12 mouse cellular contexts compared by ENCODE assay signal in the genomic region with DNA sequence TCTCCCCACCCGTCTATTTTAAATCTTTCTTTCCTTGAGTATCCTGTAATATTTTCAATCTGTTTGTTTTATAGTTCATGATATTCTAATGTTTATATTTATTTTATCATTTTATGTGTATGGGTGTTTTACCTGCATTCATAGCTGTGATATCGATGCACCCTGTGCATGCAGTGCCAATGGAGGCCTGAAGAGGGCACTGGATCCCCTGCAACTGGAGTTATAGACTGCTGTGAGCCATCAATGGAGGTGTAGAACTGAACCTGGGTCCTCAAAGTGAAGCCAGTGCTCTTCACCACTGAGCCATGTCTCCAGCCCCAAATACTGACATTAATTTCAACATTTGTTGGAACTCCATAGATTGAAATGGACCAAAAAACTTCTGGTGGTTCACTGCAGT. TPM values are rescaled to one million over a fixed set of nuclear protein-coding genes. Genes with fewer than 3 reads are reported as not detected.
A peak's percentile ranks its signal among the peaks of the same experiment; 100 is the strongest.
DNase-seq lines count a peak whose midpoint lies in the region; ATAC-seq and TF ChIP-seq lines count a peak whose summit lies in the region.
"Had no signal": no experiment of that assay in that cellular context is flagged by ENCODE, and none has a peak within 500 bp of the region (broad histone marks: within the 10 kb centered on the region; RNA-seq: fewer than 3 reads in every experiment).

No protein-coding gene starts in this region.

- no peak for ATAC-seq in liver, embryonic 14.5 days (ENCODE audit: insufficient read depth)
- no peak for ATAC-seq in neural tube, embryonic 15.5 days (ENCODE audit: low FRiP score)
- ATAC-seq: forebrain, embryonic 15.5 days; hindbrain, embryonic 16.5 days; midbrain, embryonic 15.5 days had no signal

- no peak for DNase-seq in left cerebral cortex, adult 2 months (ENCODE audit: extremely low spot score in 1 of 2, low spot score in 2 of 2)
- DNase-seq in left cerebral cortex, postnatal 4 days: no peak
- peak; percentile 40 to 49 for DNase-seq in B cell, adult 2 months
- peak; percentile 55 for DNase-seq in MEL (ENCODE audit: low read depth, low spot score)
- DNase-seq in liver, embryonic 14.5 days (ENCODE audit: low read depth in 3 of 3, low spot score in 3 of 3): no peak
- no peak for DNase-seq in left cerebral cortex, adult 11 months (ENCODE audit: low spot score)
- DNase-seq: heart, adult 18-20 months had no signal

- 78% methylated on average over 2 of the region's 2 CpGs for WGBS in liver, embryonic 14.5 days (ENCODE audit: insufficient replicate concordance)
- WGBS in neural tube, embryonic 15.5 days: 96% methylated on average over 2 of the region's 2 CpGs

- H3K27me3 ChIP-seq in MEL (ENCODE audit: control insufficient read depth in 1 of 2, insufficient read depth in 2 of 2, low read length in 2 of 2): no peaks in the 10 kb centered on the region
- no peaks in the 10 kb centered on the region for H3K27me3 ChIP-seq in liver, embryonic 14.5 days (ENCODE audit: control insufficient read depth, insufficient read depth, low read length)
- no peaks in the 10 kb centered on the region for H3K27me3 ChIP-seq in neural tube, embryonic 15.5 days (replicated peaks)
- H3K27me3 ChIP-seq: forebrain, embryonic 15.5 days; limb, embryonic 15.5 days; midbrain, embryonic 15.5 days had no signal

- H3K4me2 ChIP-seq in liver, embryonic 14.5 days (ENCODE audit: low read depth): no peak overlapping the region
- H3K4me2 ChIP-seq in neural tube, embryonic 15.5 days: no peak overlapping the region
- H3K4me2 ChIP-seq: forebrain, embryonic 15.5 days; limb, embryonic 15.5 days; midbrain, embryonic 15.5 days had no signal

- no peaks in the 10 kb centered on the region for H3K79me2 ChIP-seq in MEL (ENCODE audit: control insufficient read depth, insufficient read depth, low read length, poor library complexity)

- TF ChIP-seq EP300 in MEL (IDR thresholded peaks at IDR 0.05; ENCODE audit: low read depth in 1 of 2, low read length in 2 of 2): no peak
- TF ChIP-seq EP300 in liver, embryonic 14.5 days (IDR thresholded peaks at IDR 0.05; ENCODE audit: low read depth): no peak

- no peak overlapping the region for H3K27ac ChIP-seq in left cerebral cortex, adult 2 months
- no peak overlapping the region for H3K27ac ChIP-seq in MEL (ENCODE audit: control insufficient read depth, low read depth, low read length)
- H3K27ac ChIP-seq in liver, embryonic 14.5 days: no peak overlapping the region
- H3K27ac ChIP-seq in neural tube, embryonic 15.5 days (replicated peaks): no peak overlapping the region
- H3K27ac ChIP-seq: forebrain, embryonic 15.5 days; limb, embryonic 15.5 days; midbrain, embryonic 15.5 days had no signal

- no peaks in the 10 kb centered on the region for H3K9me3 ChIP-seq in MEL (replicated peaks; ENCODE audit: insufficient read depth, low read length)
- H3K9me3 ChIP-seq in liver, embryonic 14.5 days (ENCODE audit: control insufficient read depth, low read length): no peaks in the 10 kb centered on the region
- H3K9me3 ChIP-seq in neural tube, embryonic 15.5 days (replicated peaks): no peaks in the 10 kb centered on the region
- H3K9me3 ChIP-seq: forebrain, embryonic 15.5 days; limb, embryonic 15.5 days; midbrain, embryonic 15.5 days had no signal

- TF ChIP-seq RAD21 in MEL (IDR thresholded peaks at IDR 0.05; ENCODE audit: low read depth, low read length): peak; percentile 81

- H3K4me3 ChIP-seq in left cerebral cortex, adult 2 months: no peak overlapping the region
- no peak overlapping the region for H3K4me3 ChIP-seq in MEL (ENCODE audit: control insufficient read depth in 1 of 2, insufficient read depth in 1 of 2, low read depth in 2 of 2, low read length in 2 of 2)
- H3K4me3 ChIP-seq in liver, embryonic 14.5 days (ENCODE audit: insufficient read depth in 1 of 2, low read depth in 2 of 2, low read length in 2 of 2): no peak overlapping the region
- no peak overlapping the region for H3K4me3 ChIP-seq in neural tube, embryonic 15.5 days (replicated peaks)
- H3K4me3 ChIP-seq: forebrain, embryonic 15.5 days; limb, embryonic 15.5 days; midbrain, embryonic 15.5 days had no signal

- intact Hi-C loops in left cerebral cortex, adult 2 months (cut with DNase I): loop anchor here (5.0 kb wide), 1 partner anchor 46 kb away; the partner anchor contains the start of gene Ralbp1
- intact Hi-C loops in left cerebral cortex, postnatal 4 days (cut with DNase I): no loop called here

- H3K4me1 ChIP-seq in MEL (ENCODE audit: control insufficient read depth in 1 of 2, insufficient read depth in 2 of 2, low read length in 2 of 2): no peaks in the 10 kb centered on the region
- H3K4me1 ChIP-seq in liver, embryonic 14.5 days (replicated peaks; ENCODE audit: control insufficient read depth in 2 of 2, insufficient read depth in 2 of 2, low read length in 1 of 2): peaks cover 0 to 4% of the 10 kb centered on the region in 2 experiments; a peak in 1 of 4 replicates
- H3K4me1 ChIP-seq in neural tube, embryonic 15.5 days: no peaks in the 10 kb centered on the region; the same call in 1 of the 2 replicates

- no peak for TF ChIP-seq POLR2A in MEL (IDR thresholded peaks at IDR 0.05; ENCODE audit: control insufficient read depth in 1 of 2, insufficient read depth in 1 of 2, low read depth in 1 of 2, low read length in 2 of 2, poor library complexity in 1 of 2)

- H3K36me3 ChIP-seq in MEL (ENCODE audit: control insufficient read depth in 1 of 2, insufficient read depth in 2 of 2, low read length in 2 of 2): no peaks in the 10 kb centered on the region
- no peaks in the 10 kb centered on the region; the same call in 1 of the 2 replicates for H3K36me3 ChIP-seq in liver, embryonic 14.5 days (replicated peaks; ENCODE audit: control insufficient read depth, insufficient read depth, low read depth)
- H3K36me3 ChIP-seq in neural tube, embryonic 15.5 days: peaks cover 49% of the 10 kb centered on the region

- TF ChIP-seq CTCF in left cerebral cortex, adult 2 months (IDR thresholded peaks at IDR 0.05): peak; percentile 38
- peak; percentile 76 to 91 (median 76) for TF ChIP-seq CTCF in MEL (IDR thresholded peaks at IDR 0.05 in 2 of 3, conservative IDR thresholded peaks at IDR 0.05 in 1 of 3; ENCODE audit: control insufficient read depth in 1 of 3, insufficient read depth in 1 of 3, low read depth in 2 of 3, low read length in 3 of 3, poor library complexity in 1 of 3, severe bottlenecking in 1 of 3)
- TF ChIP-seq CTCF in liver, embryonic 14.5 days (IDR thresholded peaks at IDR 0.05; ENCODE audit: low read depth): peak; percentile 83

- H3K9ac ChIP-seq in MEL (ENCODE audit: control insufficient read depth, low read depth, low read length, poor library complexity, severe bottlenecking): no peak overlapping the region
- no peak overlapping the region for H3K9ac ChIP-seq in liver, embryonic 14.5 days (replicated peaks)
- no peak overlapping the region for H3K9ac ChIP-seq in neural tube, embryonic 15.5 days (replicated peaks)
- H3K9ac ChIP-seq: forebrain, embryonic 15.5 days; limb, embryonic 15.5 days; midbrain, embryonic 15.5 days had no signal

TF ChIP-seq in MEL, 35 proteins besides CTCF, POLR2A, EP300 and RAD21:
- TF ChIP-seq ZC3H11A (IDR thresholded peaks at IDR 0.05; ENCODE audit: low read depth, low read length): peak; percentile 77
- TF ChIP-seq ELF1 (IDR thresholded peaks at IDR 0.05; ENCODE audit: low read depth, low read length): no peak
- TF ChIP-seq SMC3 (IDR thresholded peaks at IDR 0.05; ENCODE audit: low read depth, low read length): peak; percentile 70
TF ChIP-seq in MEL: peak in this region for 2.

RNA-seq across cellular contexts. Expression of gene Twsg1, which starts 17.3 kb away (rescaled TPM):
- total RNA-seq in left cerebral cortex, adult 2 months (2021): 10 to 100 TPM; 22.8 to 27.3 TPM
- 10 to 100 TPM; 35.5 to 38.3 TPM for total RNA-seq in left cerebral cortex, postnatal 4 days (2021)
- 11.9 and 17.0 TPM in 2 replicates for total RNA-seq in MEL (2012; rRNA removed)
- polyA plus RNA-seq in MEL (2012; ENCODE audit: insufficient read depth in 1 of 2, insufficient read length in 2 of 2, low read depth in 1 of 2, low replicate concordance in 2 of 2, missing spikeins in 1 of 2): 10 to 100 TPM in 1 of 2 experiments, not detected in 1; 17.7 TPM
- polyA plus RNA-seq in liver, embryonic 14.5 days (2012; rRNA removed): 7.7 and 8.1 TPM in 2 replicates
- polyA plus RNA-seq in liver, embryonic 14.5 days (2014; fragmentation: Nextera tagmentation; extraction: Ambion mirVana): 16.1 and 18.3 TPM in 2 replicates
- 47.0 and 59.9 TPM in 2 replicates for polyA plus RNA-seq in neural tube, embryonic 15.5 days (2015; fragmentation: Nextera tagmentation; extraction: Ambion mirVana)

RNA-seq across cellular contexts. Expression of gene Ralbp1, which starts 48.1 kb away (rescaled TPM):
- total RNA-seq in left cerebral cortex, adult 2 months (2021): 10 to 100 TPM; 69.3 to 69.6 TPM
- total RNA-seq in left cerebral cortex, postnatal 4 days (2021): 10 to 100 TPM; 37.6 to 38.2 TPM
- 53.2 and 57.7 TPM in 2 replicates for total RNA-seq in MEL (2012; rRNA removed)
- polyA plus RNA-seq in MEL (2012; ENCODE audit: insufficient read depth in 1 of 2, insufficient read length in 2 of 2, low read depth in 1 of 2, low replicate concordance in 2 of 2, missing spikeins in 1 of 2): 10 to 100 TPM in 1 of 2 experiments, not detected in 1; 69.6 TPM
- 11.0 and 15.7 TPM in 2 replicates for polyA plus RNA-seq in liver, embryonic 14.5 days (2012; rRNA removed)
- 36.0 and 38.1 TPM in 2 replicates for polyA plus RNA-seq in liver, embryonic 14.5 days (2014; fragmentation: Nextera tagmentation; extraction: Ambion mirVana)
- 58.7 and 75.5 TPM in 2 replicates for polyA plus RNA-seq in neural tube, embryonic 15.5 days (2015; fragmentation: Nextera tagmentation; extraction: Ambion mirVana)

Comparison
In these comparisons a context has a peak if more than half of its experiments do, and no peak if none do; other contexts are left out.
1. DNase-seq: peak in B cell, adult 2 months (2 of 2) and MEL (single experiment); none in left cerebral cortex, adult 2 months (0 of 2), left cerebral cortex, postnatal 4 days (single experiment), liver, embryonic 14.5 days (0 of 3) and left cerebral cortex, adult 11 months (single experiment).
2. Peak in every context shown above with its lines, with median percentiles within 50 percentile points of each other: CTCF ChIP-seq.